Mouse (Mus musculus) lung, embryonic 15.5 days (tissue): ENCODE measurements around the gene Ldlrad2. TPM values are rescaled to one million over a fixed set of nuclear protein-coding genes. Genes with fewer than 3 reads are reported as not detected.

ENCODE experiments used
- ATAC-seq: fragments of 200-750 bp; cut with Nextera tagmentation; 2 replicates; pipeline ENCODE4 v1.8.0; 2017; ENCODE audit warnings: moderate number of reproducible peaks, borderline replicate concordance; ENCODE audit not compliant: low FRiP score, low TSS enrichment; ENCODE audit errors: extremely low read depth
- H3K27ac ChIP-seq: fragments of 300-500 bp; sonication (generic); 2 replicates; pipeline ENCODE4 v1.5.1; 2015; ENCODE audit warnings: moderate library complexity, mild to moderate bottlenecking, inconsistent platforms
- H3K27me3 ChIP-seq: fragments of 300-500 bp; sonication (generic); 2 replicates; pipeline ENCODE4 v1.6.1; 2015; ENCODE audit warnings: inconsistent platforms
- H3K36me3 ChIP-seq: fragments of 300-500 bp; sonication (generic); 2 replicates; pipeline ENCODE4 v1.6.1; 2015; ENCODE audit warnings: inconsistent platforms
- H3K4me1 ChIP-seq: fragments of 300-500 bp; sonication (generic); 2 replicates; pipeline ENCODE4 v1.6.1; 2015; ENCODE audit warnings: inconsistent platforms
- H3K4me2 ChIP-seq: fragments of 300-500 bp; sonication (generic); 2 replicates; pipeline ENCODE4 v1.6.1; 2015; ENCODE audit warnings: inconsistent platforms, mild to moderate bottlenecking, moderate library complexity
- H3K4me3 ChIP-seq: fragments of 300-500 bp; sonication (generic); 2 replicates; pipeline ENCODE4 v1.5.1; 2015; ENCODE audit warnings: mild to moderate bottlenecking, inconsistent platforms
- H3K9ac ChIP-seq: fragments of 300-500 bp; sonication (generic); 2 replicates; pipeline ENCODE4 v1.6.1; 2015; ENCODE audit warnings: inconsistent platforms
- H3K9me3 ChIP-seq: fragments of 300-500 bp; sonication (generic); 2 replicates; pipeline ENCODE4 v1.6.1; 2016; ENCODE audit warnings: inconsistent platforms
- WGBS: fragments of 180-500 bp; shearing (Covaris S2); methylation state at CpG from one replicate; pipeline ENCODE4 v1.1.7; 2015; 5-methylcytosine and 5-hydroxymethylcytosine counted together
- polyA plus RNA-seq: library from polyadenylated mRNA; unstranded; fragments of >200 nt; fragmentation: Nextera tagmentation; extraction: Ambion mirVana; gene quantifications from 2 replicates; pipeline ENCODE4 v1.2.1, GENCODE M21; 2015

The Ldlrad2 gene
- 0.41 TPM in 1 of 2 replicates, not detected in the other for polyA plus RNA-seq

GRCm38 (mm10) chr4:137574469-137574868 lies at the start of gene Ldlrad2:
Ldlrad2 (minus strand) TSS chr4:137574569.
- Histone ChIP-seq H3K4me3 (no peak within 1 kb of the TSS), H3K4me1 (0 out of 2 replicates have a peak, but pooled peaks cover 5% of the 10 kb centered on the region), H3K9me3 (no peaks in the 10 kb centered on the region), H3K9ac (no peak within 1 kb of the TSS), H3K36me3 (peaks cover 11% of the 10 kb centered on the region), H3K27me3 (peaks cover 12% of the 10 kb centered on the region), H3K27ac (no peak within 1 kb of the TSS), H3K4me2 (no peak within 1 kb of the TSS)
- WGBS = 82% methylated on average over 10 of the region's 10 CpGs
- no peak for ATAC-seq

DNA sequence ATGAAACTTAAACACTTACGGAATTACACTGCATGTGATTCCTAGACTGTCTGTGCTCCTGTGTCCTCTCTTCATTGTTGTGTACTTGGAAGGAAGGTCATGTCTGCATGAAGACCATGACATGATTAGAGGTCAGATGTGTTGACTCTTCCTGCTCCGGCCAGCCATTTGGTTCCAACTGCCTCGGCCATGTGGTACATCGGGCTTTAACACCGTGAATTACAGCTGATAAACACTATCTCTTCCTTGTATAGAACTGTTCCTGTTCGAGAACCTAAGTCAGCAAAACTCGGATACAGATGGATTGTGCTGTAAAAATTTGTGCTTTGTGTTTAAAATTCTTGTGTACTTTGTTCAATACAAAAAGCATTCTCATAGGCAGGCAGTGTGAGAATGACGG lies 48.5 kb upstream of the Ldlrad2 start:
- H3K4me2 ChIP-seq = no peak overlapping the region
- ATAC-seq = no peak
- no peak overlapping the region for H3K27ac ChIP-seq
- no peaks in the 10 kb centered on the region for H3K4me1 ChIP-seq
- H3K9me3 ChIP-seq = no peaks in the 10 kb centered on the region
- no peaks in the 10 kb centered on the region for H3K27me3 ChIP-seq
- 90% methylated on average over 8 of the region's 8 CpGs for WGBS
- no peak overlapping the region for H3K4me3 ChIP-seq
- H3K9ac ChIP-seq = no peak overlapping the region
- H3K36me3 ChIP-seq = peaks cover 79% of the 10 kb centered on the region

- Histone ChIP-seq H3K27me3 (no peaks in the 10 kb centered on the region), H3K4me1 (peaks cover 8% of the 10 kb centered on the region; the same call in 1 of the 2 replicates), H3K4me2 (no peak overlapping the region), H3K27ac (no peak overlapping the region), H3K4me3 (no peak overlapping the region), H3K9me3 (no peaks in the 10 kb centered on the region), H3K36me3 (peaks cover 84% of the 10 kb centered on the region), H3K9ac (no peak overlapping the region)
- 67% methylated on average over 15 of the region's 15 CpGs for WGBS
- no peak for ATAC-seq
Measured at GRCm38 (mm10) chr4:137610256-137610655, 35.9 kb upstream of the Ldlrad2 start.

DNA sequence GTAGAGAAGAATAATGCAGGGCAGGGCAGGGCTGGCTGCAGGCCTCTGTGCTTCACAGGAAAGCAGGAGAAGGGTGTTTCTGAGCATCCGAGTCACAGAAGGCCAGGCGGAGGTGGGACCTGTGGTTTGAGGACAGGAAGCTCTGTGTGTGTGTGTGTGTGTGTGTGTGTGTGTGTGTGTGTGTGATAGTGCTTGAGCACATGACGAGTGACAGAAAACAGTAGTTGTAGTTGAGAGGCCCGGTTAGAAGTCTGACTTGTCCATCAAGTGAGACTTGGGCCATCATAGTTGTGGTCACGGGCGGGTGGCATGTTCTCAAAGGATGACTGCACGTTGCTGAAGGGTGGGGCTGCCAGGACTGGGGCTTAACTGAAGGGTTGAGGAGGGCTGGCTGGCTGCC lies 35.3 kb upstream of the Ldlrad2 start:
- Histone ChIP-seq H3K27ac (no peak overlapping the region), H3K9ac (no peak overlapping the region), H3K4me2 (no peak overlapping the region), H3K4me3 (no peak overlapping the region), H3K4me1 (peaks cover 8% of the 10 kb centered on the region; the same call in 1 of the 2 replicates), H3K9me3 (no peaks in the 10 kb centered on the region), H3K27me3 (no peaks in the 10 kb centered on the region), H3K36me3 (peaks cover 85% of the 10 kb centered on the region)
- no peak for ATAC-seq
- 66% methylated on average over 7 of the region's 7 CpGs for WGBS

- Histone ChIP-seq H3K36me3 (peaks cover 80% of the 10 kb centered on the region), H3K27ac (no peak overlapping the region), H3K9ac (no peak overlapping the region), H3K4me1 (peaks cover 8% of the 10 kb centered on the region; the same call in 1 of the 2 replicates), H3K9me3 (no peaks in the 10 kb centered on the region), H3K4me3 (no peak overlapping the region), H3K4me2 (no peak overlapping the region), H3K27me3 (no peaks in the 10 kb centered on the region)
- no peak; the same call in 1 of the 2 replicates for ATAC-seq
- 44% methylated on average over 7 of the region's 7 CpGs for WGBS
Measured at GRCm38 (mm10) chr4:137609281-137609680, 34.9 kb upstream of the Ldlrad2 start.

GRCm38 (mm10) chr4:137607023-137607422 lies 32.7 kb upstream of the Ldlrad2 start:
- H3K9me3 ChIP-seq = no peaks in the 10 kb centered on the region
- no peaks in the 10 kb centered on the region for H3K27me3 ChIP-seq
- no peak for ATAC-seq
- no peak overlapping the region for H3K9ac ChIP-seq
- H3K4me2 ChIP-seq = no peak overlapping the region
- no peak overlapping the region for H3K4me3 ChIP-seq
- peaks cover 8% of the 10 kb centered on the region; the same call in 1 of the 2 replicates for H3K4me1 ChIP-seq
- peaks cover 58% of the 10 kb centered on the region for H3K36me3 ChIP-seq
- H3K27ac ChIP-seq = no peak overlapping the region
- WGBS = 84% methylated on average over 2 of the region's 2 CpGs

DNA sequence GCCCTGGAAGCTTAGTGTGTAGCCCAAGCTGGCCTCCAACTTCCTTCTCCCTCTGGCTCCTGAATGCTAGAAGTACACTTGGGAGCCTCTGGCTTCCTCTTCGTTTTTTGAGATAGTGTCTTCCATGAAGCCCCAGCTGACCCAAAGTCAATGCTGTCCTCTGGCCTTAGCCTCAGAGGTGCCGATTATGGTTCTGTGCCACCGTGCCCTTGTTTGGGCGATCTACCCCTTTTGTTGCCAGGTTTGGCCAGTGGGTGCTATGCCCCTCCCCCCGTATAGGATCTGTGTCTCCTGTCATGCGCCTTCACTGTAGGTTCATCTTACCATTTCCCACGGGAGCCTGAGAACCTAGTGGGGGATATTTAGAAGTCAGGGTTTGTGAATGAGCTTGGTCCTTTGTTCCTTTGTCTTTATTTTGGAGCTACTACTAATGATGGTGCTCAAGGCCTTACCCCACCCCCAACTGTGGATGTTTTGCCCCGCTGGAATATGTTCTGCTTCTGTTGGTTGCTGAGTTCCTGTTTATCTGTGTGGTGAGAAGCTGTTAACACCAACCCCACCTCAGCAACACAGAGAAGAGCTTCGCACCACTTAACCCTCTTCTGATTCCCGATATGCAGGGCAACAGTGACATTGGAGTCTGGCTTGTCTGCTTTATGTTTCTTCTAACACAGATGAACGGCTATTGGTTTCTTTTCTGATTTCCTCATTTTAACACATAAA lies 29.2 kb upstream of the Ldlrad2 start:
- Histone ChIP-seq H3K36me3 (peaks cover 31% of the 10 kb centered on the region), H3K9me3 (no peaks in the 10 kb centered on the region), H3K27ac (no peak overlapping the region), H3K4me2 (no peak overlapping the region), H3K27me3 (no peaks in the 10 kb centered on the region), H3K4me3 (no peak overlapping the region), H3K4me1 (peaks cover 6% of the 10 kb centered on the region; the same call in 1 of the 2 replicates), H3K9ac (no peak overlapping the region)
- ATAC-seq = no peak
- WGBS = 73% methylated on average over 11 of the region's 11 CpGs

DNA sequence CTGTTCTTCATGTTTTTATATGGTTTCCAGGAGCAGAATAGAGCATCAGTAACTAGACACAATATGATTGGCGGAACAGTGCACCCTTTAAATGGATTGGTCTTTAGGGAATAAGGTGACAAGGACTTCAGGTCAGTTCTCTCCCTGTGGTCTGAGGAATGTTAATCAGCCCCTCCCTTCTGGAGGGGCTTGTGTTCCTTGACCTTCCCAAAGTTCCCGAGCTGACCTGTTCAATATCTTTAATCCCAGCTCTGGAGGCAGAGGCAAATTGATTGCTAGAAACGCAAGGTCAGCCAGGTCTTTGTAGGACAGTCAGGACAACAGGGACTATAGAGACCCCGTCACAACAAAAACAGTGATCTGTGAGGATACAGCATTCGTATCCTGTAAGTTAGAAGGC lies 24.2 kb upstream of the Ldlrad2 start:
- ATAC-seq = no peak
- Histone ChIP-seq H3K4me2 (no peak overlapping the region), H3K9ac (no peak overlapping the region), H3K9me3 (no peaks in the 10 kb centered on the region), H3K4me3 (no peak overlapping the region), H3K36me3 (no peaks in the 10 kb centered on the region), H3K4me1 (peaks cover 24% of the 10 kb centered on the region), H3K27ac (no peak overlapping the region), H3K27me3 (no peaks in the 10 kb centered on the region)
- 76% methylated on average over 5 of the region's 5 CpGs for WGBS

DNA sequence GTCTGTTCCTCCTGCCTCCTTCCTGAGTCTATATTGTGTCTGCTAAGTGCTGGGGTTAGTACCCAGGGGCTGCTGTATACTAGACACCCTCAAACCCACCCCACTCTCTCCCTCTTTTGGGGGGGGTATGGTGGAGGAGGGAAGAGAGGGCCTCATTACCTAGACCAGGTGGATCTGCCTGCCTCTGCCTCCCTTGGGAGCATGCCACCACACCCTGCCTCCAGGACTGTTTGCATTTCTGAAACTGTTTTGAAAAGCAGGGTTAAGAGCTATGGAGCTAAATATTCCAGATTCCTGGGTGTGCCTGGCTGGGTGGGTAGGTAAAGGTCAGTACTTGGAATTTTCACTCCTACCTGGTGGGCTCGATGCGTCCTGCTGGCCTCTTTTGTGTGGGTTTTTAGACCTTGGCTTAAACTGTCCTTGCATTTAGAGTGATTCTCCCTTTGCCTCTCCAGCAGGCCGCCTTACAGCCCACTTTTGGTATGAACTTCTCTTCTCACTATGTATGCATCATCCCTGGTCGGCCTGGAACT lies 22.8 kb upstream of the Ldlrad2 start:
- peaks cover 24% of the 10 kb centered on the region for H3K4me1 ChIP-seq
- no peaks in the 10 kb centered on the region for H3K36me3 ChIP-seq
- H3K4me3 ChIP-seq = no peak overlapping the region
- WGBS = 86% methylated on average over 4 of the region's 4 CpGs
- H3K27me3 ChIP-seq = no peaks in the 10 kb centered on the region
- H3K9ac ChIP-seq = no peak overlapping the region
- H3K27ac ChIP-seq = no peak overlapping the region
- no peak for ATAC-seq
- H3K4me2 ChIP-seq = no peak overlapping the region
- H3K9me3 ChIP-seq = no peaks in the 10 kb centered on the region

- Histone ChIP-seq H3K9me3 (no peaks in the 10 kb centered on the region), H3K4me2 (peak overlapping the region; percentile 76), H3K4me1 (peaks cover 23% of the 10 kb centered on the region), H3K4me3 (peak overlapping the region; percentile 79), H3K27me3 (no peaks in the 10 kb centered on the region), H3K27ac (peak overlapping the region; percentile 99), H3K9ac (peak overlapping the region; percentile 81), H3K36me3 (no peaks in the 10 kb centered on the region)
- 1% methylated on average over 40 of the region's 40 CpGs for WGBS
- no peak for ATAC-seq
Measured at GRCm38 (mm10) chr4:137594496-137595270, 20.3 kb upstream of the Ldlrad2 start.

GRCm38 (mm10) chr4:137593601-137594495 lies 19.5 kb upstream of the Ldlrad2 start, which contains the start of gene Usp48:
Usp48 (plus strand) TSS chr4:137593755.
- peak within 1 kb of the TSS; percentile 79 for H3K4me3 ChIP-seq
- H3K36me3 ChIP-seq = no peaks in the 10 kb centered on the region
- ATAC-seq = peak; percentile 95
- H3K4me2 ChIP-seq = peak within 1 kb of the TSS; percentile 76
- no peaks in the 10 kb centered on the region for H3K27me3 ChIP-seq
- peak within 1 kb of the TSS; percentile 81 for H3K9ac ChIP-seq
- H3K27ac ChIP-seq = peak within 1 kb of the TSS; percentile 99
- WGBS = under 1% methylated on average over 91 of the region's 92 CpGs
- H3K4me1 ChIP-seq = peaks cover 18% of the 10 kb centered on the region
- no peaks in the 10 kb centered on the region for H3K9me3 ChIP-seq
